Mouse (Mus musculus): ENCODE data around the gene Ppip5k2.
A peak's percentile ranks its signal among the peaks of the same experiment; 100 is the strongest.

Ppip5k2 gene

GRCm38 (mm10) chr1:97661406-97662241, 108.6 kb downstream of the Ppip5k2 start, which contains the start of gene D1Ertd622e:
D1Ertd622e (minus strand) TSS chr1:97662074.
- peak; percentile 11 for DNase-seq (ENCODE audit: low read depth, low spot score)

- peak; percentile 28 for DNase-seq (ENCODE audit: low read depth, low spot score)
Measured at GRCm38 (mm10) chr1:97660687-97661405, 109.4 kb downstream of the Ppip5k2 start.

GRCm38 (mm10) chr1:97659405-97659804, 110.8 kb downstream of the Ppip5k2 start:
- DNase-seq (ENCODE audit: low read depth, low spot score) = no peak

GRCm38 (mm10) chr1:97657786-97658185, 112.4 kb downstream of the Ppip5k2 start:
- DNase-seq (ENCODE audit: low read depth, low spot score) = no peak

GRCm38 (mm10) chr1:97657201-97657600, 113.0 kb downstream of the Ppip5k2 start:
- DNase-seq (ENCODE audit: low read depth, low spot score) = no peak

Measured in WW6 (cell line).